Mouse (Mus musculus) myocyte (in vitro differentiated cells): ENCODE data around the gene H2al2a. TPM values are rescaled to one million over a fixed set of nuclear protein-coding genes. Genes with fewer than 3 reads are reported as not detected.

ENCODE experiments used
- H3K27me3 ChIP-seq: one replicate; pipeline ENCODE4 v1.6.1; 2011; ENCODE audit not compliant: control insufficient read depth, insufficient read depth, insufficient read length
- H3K36me3 ChIP-seq: one replicate; pipeline ENCODE4 v1.6.1; 2011; ENCODE audit not compliant: control insufficient read depth, insufficient read depth
- H3K4me2 ChIP-seq: one replicate; pipeline ENCODE4 v1.6.1; 2011; ENCODE audit warnings: low read depth, control low read depth
- H3K4me3 ChIP-seq: one replicate; pipeline ENCODE4 v1.5.1; 2011; ENCODE audit warnings: mild to moderate bottlenecking, control low read depth, moderate library complexity
- H3K79me2 ChIP-seq: one replicate; pipeline ENCODE4 v1.6.1; 2011; ENCODE audit not compliant: control insufficient read depth, insufficient read depth
- H3ac ChIP-seq: one replicate; pipeline ENCODE4 v1.6.1; 2011; ENCODE audit not compliant: control insufficient read depth, insufficient read length
- CEBPB ChIP-seq: IDR thresholded peaks from 2 replicates; pipeline ENCODE4 v1.6.1; 2011; ENCODE audit warnings: mild to moderate bottlenecking, moderate library complexity; ENCODE audit not compliant: poor library complexity, insufficient read depth, severe bottlenecking
- E2F4 ChIP-seq: IDR thresholded peaks from one replicate; pipeline ENCODE4 v1.6.1; 2011; ENCODE audit warnings: mild to moderate bottlenecking, control low read depth, moderate library complexity; ENCODE audit not compliant: insufficient read depth
- MAX ChIP-seq: IDR thresholded peaks from one replicate; pipeline ENCODE4 v1.6.1; 2011; ENCODE audit warnings: low read depth, mild to moderate bottlenecking, control low read depth
- MYOD1 ChIP-seq, 3 experiments: IDR thresholded peaks; one replicate each; pipeline ENCODE4 v1.6.1; 2011; ENCODE audit warnings: control low read depth in 2 of 3, low read depth in 2 of 3, mild to moderate bottlenecking in 2 of 3, moderate library complexity in 1 of 3; ENCODE audit not compliant: insufficient read length in 2 of 3, control insufficient read depth in 1 of 3
- MYOG ChIP-seq, 3 experiments: IDR thresholded peaks; one replicate each; pipeline ENCODE4 v1.6.1; 2011; ENCODE audit warnings: control low read depth in 2 of 3, low read depth in 2 of 3, mild to moderate bottlenecking in 2 of 3; ENCODE audit not compliant: insufficient read length in 2 of 3, control insufficient read depth in 1 of 3, insufficient read depth in 1 of 3
- POLR2A ChIP-seq: IDR thresholded peaks from one replicate; pipeline ENCODE4 v1.6.1; 2011; ENCODE audit warnings: low read depth, mild to moderate bottlenecking, control low read depth, moderate library complexity; ENCODE audit not compliant: insufficient read length
- POLR2AphosphoS2 ChIP-seq: IDR thresholded peaks from one replicate; pipeline ENCODE4 v1.6.1; 2011; ENCODE audit warnings: low read depth, control low read depth; ENCODE audit not compliant: insufficient read length
- REST ChIP-seq: IDR thresholded peaks from one replicate; pipeline ENCODE4 v1.6.1; 2011; ENCODE audit warnings: mild to moderate bottlenecking, control low read depth, moderate library complexity; ENCODE audit not compliant: insufficient read depth, insufficient read length
- SRF ChIP-seq: IDR thresholded peaks from one replicate; pipeline ENCODE4 v1.6.1; 2011; ENCODE audit warnings: low read depth; ENCODE audit not compliant: control insufficient read depth, insufficient read length
- TCF12 ChIP-seq: IDR thresholded peaks from one replicate; pipeline ENCODE4 v1.6.1; 2011; ENCODE audit warnings: mild to moderate bottlenecking, control low read depth; ENCODE audit not compliant: poor library complexity, insufficient read depth, severe bottlenecking
- TCF3 ChIP-seq: IDR thresholded peaks from one replicate; pipeline ENCODE4 v1.6.1; 2011; ENCODE audit warnings: low read depth, control low read depth; ENCODE audit not compliant: insufficient read length
- USF1 ChIP-seq: IDR thresholded peaks from one replicate; pipeline ENCODE4 v1.6.1; 2011; ENCODE audit warnings: low read depth, mild to moderate bottlenecking, control low read depth, moderate library complexity
- polyA plus RNA-seq: library from polyadenylated mRNA; unstranded; fragments of >200 nt; fragmentation: generic; extraction: Trizol; gene quantifications from one replicate; pipeline ENCODE4 v1.2.1, GENCODE M21; 2012; ENCODE audit warnings: missing spikeins

The H2al2a gene
- polyA plus RNA-seq, 1 experiment = not detected

DNA sequence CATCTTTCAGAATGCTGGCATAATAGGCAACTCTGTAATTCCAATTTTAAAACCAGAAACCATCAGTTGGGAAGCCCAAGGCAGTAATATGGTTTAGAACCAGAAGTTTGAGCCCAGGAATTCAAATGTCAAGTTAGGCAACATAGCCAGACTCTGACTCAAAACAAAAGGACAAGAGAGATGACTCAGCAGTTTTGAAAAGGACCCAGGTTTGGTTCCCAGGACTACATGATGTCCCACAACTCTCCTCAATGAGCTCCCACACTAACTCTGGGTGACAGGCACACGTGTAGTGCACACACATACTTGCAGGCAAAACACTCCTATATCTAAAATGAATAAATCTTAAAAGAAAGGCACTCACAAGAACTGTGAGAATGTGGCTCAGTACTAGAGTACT is 22.4 kb upstream of the H2al2a start:
- TF ChIP-seq MYOG (IDR thresholded peaks at IDR 0.05; ENCODE audit: control insufficient read depth in 1 of 3, insufficient read depth in 1 of 3, insufficient read length in 2 of 3, low read depth in 2 of 3) (no peak), POLR2AphosphoS2 (no peak), MYOD1 (IDR thresholded peaks at IDR 0.05; ENCODE audit: control insufficient read depth in 1 of 3, insufficient read length in 2 of 3, low read depth in 2 of 3) (no peak), TCF12 (no peak), SRF (no peak), TCF3 (no peak), POLR2A (no peak), MAX (no peak), REST (no peak), E2F4 (no peak), CEBPB (no peak), USF1 (no peak)
- Histone ChIP-seq H3ac (no peak overlapping the region), H3K27me3 (no peaks in the 10 kb centered on the region), H3K79me2 (no peaks in the 10 kb centered on the region), H3K4me2 (no peak overlapping the region), H3K4me3 (no peak overlapping the region), H3K36me3 (no peaks in the 10 kb centered on the region)

DNA sequence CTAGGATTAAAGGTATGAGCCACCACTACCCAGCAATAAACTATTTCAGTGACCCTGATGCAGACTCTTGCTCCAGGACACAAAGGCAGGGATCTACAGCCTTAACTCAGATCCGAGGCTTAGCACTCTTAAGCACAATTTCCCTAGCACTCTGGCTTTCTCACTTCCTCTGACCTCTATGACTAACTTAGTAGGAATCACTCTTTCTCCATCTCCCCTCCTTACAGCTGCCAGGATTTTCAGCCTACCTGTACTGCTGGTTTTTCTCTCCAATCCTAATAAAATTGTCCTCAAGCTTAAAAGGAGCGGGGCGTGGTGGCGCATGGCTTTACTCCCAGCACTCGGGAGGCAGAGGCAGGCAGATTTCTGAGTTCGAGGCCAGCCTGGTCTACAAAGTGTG is 20.6 kb upstream of the H2al2a start:
- no peaks in the 10 kb centered on the region for H3K79me2 ChIP-seq
- no peak overlapping the region for H3ac ChIP-seq
- H3K27me3 ChIP-seq = no peaks in the 10 kb centered on the region
- no peak overlapping the region for H3K4me3 ChIP-seq
- no peak overlapping the region for H3K4me2 ChIP-seq
- no peaks in the 10 kb centered on the region for H3K36me3 ChIP-seq
- TF ChIP-seq MYOD1 (IDR thresholded peaks at IDR 0.05; ENCODE audit: control insufficient read depth in 1 of 3, insufficient read length in 2 of 3, low read depth in 2 of 3) (no peak), E2F4 (no peak), SRF (no peak), TCF3 (no peak), REST (no peak), MYOG (IDR thresholded peaks at IDR 0.05; ENCODE audit: control insufficient read depth in 1 of 3, insufficient read depth in 1 of 3, insufficient read length in 2 of 3, low read depth in 2 of 3) (no peak)

DNA sequence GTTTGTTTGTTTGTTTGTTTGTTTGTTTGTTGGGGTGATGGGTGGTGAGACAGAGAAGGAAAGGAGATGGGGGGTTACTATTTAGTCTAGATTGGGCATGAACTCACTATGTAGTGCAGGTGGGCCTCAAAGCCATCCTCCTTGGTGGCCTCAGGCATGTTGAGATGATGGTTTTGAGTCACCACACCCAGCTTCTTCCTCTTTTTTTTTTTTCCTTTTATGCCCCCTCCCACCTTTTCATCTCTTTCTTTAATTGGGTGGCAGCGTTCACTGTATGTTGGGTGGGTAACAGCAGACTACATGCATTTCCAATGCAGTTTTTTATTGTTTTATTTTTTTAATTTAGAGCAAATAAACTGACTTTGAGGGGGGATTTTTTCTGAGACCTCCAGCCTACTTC is 19.9 kb upstream of the H2al2a start:
- Histone ChIP-seq H3K79me2 (no peaks in the 10 kb centered on the region), H3ac (no peak overlapping the region), H3K4me3 (no peak overlapping the region), H3K36me3 (no peaks in the 10 kb centered on the region), H3K4me2 (no peak overlapping the region), H3K27me3 (no peaks in the 10 kb centered on the region)
- no peak for TF ChIP-seq CEBPB
- TF ChIP-seq TCF12 = no peak
- no peak for TF ChIP-seq SRF
- no peak for TF ChIP-seq E2F4
- no peak for TF ChIP-seq TCF3
- TF ChIP-seq USF1 = no peak
- TF ChIP-seq MAX = no peak
- TF ChIP-seq REST = no peak
- no peak for TF ChIP-seq POLR2A

DNA sequence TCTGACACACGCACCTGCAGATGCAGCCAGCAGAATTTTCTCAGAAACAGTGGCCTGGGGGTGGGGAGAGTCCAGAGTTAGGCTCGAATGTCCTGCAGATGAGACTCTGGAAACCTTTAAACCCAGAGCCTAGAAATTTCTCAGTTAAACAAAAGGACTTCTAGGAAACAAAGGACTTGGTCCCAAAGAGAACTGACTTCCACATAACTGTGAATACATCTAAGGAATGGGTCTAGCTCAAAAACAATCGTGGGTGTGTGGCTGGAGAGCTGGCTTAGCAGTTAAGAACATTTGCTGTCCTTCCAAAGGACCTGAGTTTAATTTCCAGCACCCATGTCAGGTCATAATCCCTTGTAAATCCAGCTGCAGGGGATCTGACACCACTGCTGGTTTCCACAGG is 18.8 kb upstream of the H2al2a start:
- H3K79me2 ChIP-seq = no peaks in the 10 kb centered on the region
- no peak overlapping the region for H3K4me3 ChIP-seq
- H3K36me3 ChIP-seq = no peaks in the 10 kb centered on the region
- TF ChIP-seq CEBPB (no peak), REST (no peak), TCF12 (no peak), USF1 (no peak), MAX (no peak), E2F4 (no peak), MYOD1 (IDR thresholded peaks at IDR 0.05; ENCODE audit: control insufficient read depth in 1 of 3, insufficient read length in 2 of 3, low read depth in 2 of 3) (no peak), MYOG (IDR thresholded peaks at IDR 0.05; ENCODE audit: control insufficient read depth in 1 of 3, insufficient read depth in 1 of 3, insufficient read length in 2 of 3, low read depth in 2 of 3) (no peak), SRF (no peak), TCF3 (no peak), POLR2A (no peak), POLR2AphosphoS2 (no peak)
- H3K27me3 ChIP-seq = no peaks in the 10 kb centered on the region
- no peak overlapping the region for H3ac ChIP-seq
- H3K4me2 ChIP-seq = no peak overlapping the region

DNA sequence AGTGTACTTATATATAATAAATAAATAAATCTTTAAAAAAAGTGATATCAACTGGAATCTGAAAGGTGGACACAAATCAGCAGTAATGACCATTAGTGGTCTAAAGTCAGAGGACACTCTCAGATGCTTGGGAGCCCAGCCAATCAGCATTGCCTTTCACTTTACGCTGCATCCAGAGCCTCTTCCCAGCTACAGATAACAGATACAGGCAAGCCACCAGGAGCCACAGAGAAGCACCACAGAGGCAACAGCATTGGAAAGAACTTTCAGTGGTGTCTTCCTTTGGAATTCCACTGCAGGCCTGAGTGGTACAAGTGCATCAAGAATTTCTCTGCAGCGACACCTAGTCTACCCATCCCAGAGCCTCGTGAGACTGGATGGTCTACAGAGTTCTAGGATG is 16.1 kb upstream of the H2al2a start:
- Histone ChIP-seq H3K4me2 (no peak overlapping the region), H3K27me3 (no peaks in the 10 kb centered on the region), H3K4me3 (no peak overlapping the region), H3K79me2 (no peaks in the 10 kb centered on the region), H3ac (no peak overlapping the region), H3K36me3 (no peaks in the 10 kb centered on the region)
- TF ChIP-seq MYOD1 (IDR thresholded peaks at IDR 0.05; ENCODE audit: control insufficient read depth in 1 of 3, insufficient read length in 2 of 3, low read depth in 2 of 3) (no peak), POLR2A (no peak), POLR2AphosphoS2 (no peak), CEBPB (no peak), USF1 (no peak), MAX (no peak), TCF12 (no peak), SRF (no peak), TCF3 (no peak), E2F4 (no peak), REST (no peak), MYOG (IDR thresholded peaks at IDR 0.05; ENCODE audit: control insufficient read depth in 1 of 3, insufficient read depth in 1 of 3, insufficient read length in 2 of 3, low read depth in 2 of 3) (no peak)
